Mouse (Mus musculus): ENCODE data around the gene Tmem229b.
A peak's percentile ranks its signal among the peaks of the same experiment; 100 is the strongest.
"Not testable (repeated sequence)": the region's sequence is repeated elsewhere in the genome, so short reads cannot be mapped to it uniquely, and the experiment has no call there.

Gene Tmem229b

DNA sequence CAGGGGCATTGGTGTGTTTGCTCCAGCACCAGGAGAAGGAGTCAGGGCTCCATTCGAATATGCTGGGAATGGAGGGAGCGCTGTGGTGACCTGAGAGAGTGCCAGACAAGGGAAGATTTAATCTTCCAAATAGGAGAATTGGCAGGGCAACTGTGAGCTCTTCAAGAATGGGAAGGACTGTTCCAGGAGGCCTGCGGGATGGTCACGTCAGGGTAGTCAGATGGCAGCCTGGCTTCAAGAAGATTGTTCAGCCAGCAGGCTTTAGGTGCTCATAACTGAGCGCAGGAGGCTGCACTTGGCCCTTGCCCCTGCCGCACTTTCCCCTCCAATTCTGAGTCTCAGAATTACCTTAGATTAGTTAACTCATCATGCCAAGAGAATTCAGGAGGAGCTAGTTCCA lies 64.5 kb downstream of the Tmem229b start:
- no peak for DNase-seq

DNA sequence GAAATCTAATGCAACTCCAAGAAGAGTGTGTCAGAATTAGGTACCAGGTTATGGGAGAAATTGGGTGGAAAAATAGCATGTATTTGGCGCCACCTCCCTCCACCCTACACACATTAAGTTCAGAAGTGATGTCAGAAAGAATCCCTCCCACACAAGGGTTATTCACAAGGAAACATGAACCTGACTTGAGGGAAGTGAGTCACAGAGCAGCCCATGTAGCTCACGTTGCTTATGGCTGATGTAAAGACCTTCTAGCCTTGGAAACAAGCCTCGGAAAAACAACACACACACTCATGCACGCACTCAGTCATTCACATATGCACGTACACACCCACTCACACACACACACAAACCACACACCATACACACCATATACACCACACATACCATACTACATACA lies 67.3 kb downstream of the Tmem229b start:
- no peak for DNase-seq

DNA sequence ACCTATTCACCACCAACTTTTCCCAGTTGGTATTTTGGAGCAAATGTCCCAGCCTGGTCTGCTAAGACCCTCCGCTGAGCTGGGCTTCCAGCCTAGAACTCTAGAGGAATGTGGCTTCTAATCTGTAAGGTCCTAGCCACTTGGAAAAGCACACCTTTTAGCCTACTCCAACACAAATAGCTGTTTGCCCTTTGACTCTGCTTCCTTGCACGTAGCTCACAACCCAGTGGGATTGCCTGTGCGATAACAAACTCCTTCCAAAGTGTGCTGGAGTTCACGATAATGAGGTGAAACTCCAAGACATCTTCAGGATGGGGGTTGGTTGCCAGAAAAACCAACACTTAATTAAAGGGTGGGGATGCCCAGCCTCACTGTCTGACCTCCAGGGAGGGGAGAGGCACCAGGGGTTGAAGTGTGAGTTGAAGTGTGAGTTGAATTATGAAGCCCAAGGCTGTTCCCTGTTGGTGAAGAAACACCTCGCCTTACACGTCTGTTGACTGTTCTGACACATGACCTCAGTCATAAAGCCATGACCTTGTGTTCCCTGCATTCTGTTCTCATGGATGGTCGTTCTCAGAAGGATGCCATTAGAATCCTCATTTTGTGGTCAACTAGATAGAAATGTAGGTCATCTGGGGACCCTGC lies 67.9 kb downstream of the Tmem229b start:
- no peak for DNase-seq

- DNase-seq, result no peak
Measured at GRCm38 (mm10) chr12:78936494-78936893, 70.9 kb downstream of the Tmem229b start.

DNA sequence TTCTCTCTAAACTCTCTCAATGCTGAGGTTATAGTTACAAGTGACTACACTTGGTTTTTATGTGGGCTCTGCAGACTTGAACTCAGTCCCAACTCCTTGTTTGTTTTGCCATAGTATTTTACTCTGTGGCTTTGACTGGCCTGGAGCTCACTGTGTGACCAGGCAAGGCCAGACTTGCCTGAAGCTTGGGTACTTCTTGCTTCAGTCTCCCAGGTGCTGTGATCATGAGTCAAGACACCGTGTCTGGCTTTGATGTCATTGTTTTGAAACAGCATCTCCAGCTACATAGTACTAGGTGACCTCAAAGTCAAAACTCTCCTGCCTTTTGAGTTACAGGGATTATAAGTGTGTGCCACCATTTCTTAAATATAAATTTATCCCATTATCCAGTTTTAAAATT lies 77.5 kb downstream of the Tmem229b start:
- no peak for DNase-seq

DNA sequence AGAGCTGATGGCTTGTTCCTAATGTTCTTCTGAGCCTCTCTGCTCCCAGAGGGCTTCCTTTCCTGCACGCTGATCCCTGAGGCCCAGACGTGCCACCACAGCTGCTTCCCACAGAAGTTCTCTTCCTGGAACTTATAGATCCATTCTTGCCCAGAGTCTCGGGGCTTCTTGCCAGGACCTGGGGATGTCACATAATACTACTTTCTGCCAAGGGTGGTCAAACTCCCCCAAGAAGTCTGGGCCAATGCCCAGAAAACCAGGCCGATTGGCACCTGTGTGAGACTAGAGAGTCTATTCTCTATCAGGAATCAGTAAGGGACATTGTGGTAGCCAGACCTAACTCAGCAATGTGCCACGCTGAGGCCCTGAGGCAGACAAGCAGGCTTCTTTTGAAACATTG lies 80.1 kb downstream of the Tmem229b start:
- no peak for DNase-seq

GRCm38 (mm10) chr12:78923539-78924189 lies 83.8 kb downstream of the Tmem229b start:
- DNase-seq, result peak; percentile 13

- DNase-seq, result not testable (repeated sequence)
Measured at GRCm38 (mm10) chr12:78922977-78923376, 84.5 kb downstream of the Tmem229b start.

DNA sequence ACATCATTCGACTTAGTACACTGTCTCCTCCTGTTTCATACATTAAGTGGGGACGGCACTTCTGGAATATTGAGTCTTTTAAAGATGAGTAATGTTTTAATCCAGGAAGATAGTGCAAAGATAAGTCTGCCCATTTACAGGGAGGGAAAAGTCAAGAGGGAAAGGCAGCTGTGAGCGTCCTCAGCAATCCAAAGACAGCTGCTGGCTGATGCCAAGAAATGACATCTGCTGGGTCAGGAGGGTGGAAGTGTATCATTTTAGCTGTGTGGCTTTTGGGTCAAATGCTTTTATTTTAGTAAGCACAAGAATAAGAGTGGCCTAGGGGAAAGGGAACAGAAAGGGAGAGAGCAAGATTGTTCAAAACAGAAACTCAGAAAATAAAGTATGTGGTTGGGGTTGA lies 85.4 kb downstream of the Tmem229b start:
- DNase-seq, result no peak

DNA sequence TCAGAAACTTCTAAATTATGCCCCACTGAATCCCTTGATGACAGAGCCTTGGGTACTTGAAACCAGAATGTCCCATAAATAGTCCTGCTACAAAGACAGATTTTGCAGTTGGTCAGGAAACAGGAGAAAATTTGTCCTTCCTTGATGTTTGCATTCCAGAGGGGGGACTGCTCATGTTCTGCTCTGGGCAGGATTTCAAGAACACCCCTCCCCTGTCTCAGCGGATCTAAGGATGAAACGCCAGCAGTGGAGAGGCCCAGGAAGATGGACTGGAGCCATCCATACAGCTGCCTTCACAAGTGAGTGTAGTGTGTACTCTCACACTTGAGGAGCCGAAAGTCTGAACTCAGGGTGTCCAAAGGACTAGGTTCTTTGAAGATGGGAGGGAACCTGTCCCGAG lies 86.0 kb downstream of the Tmem229b start:
- DNase-seq, result no peak

- peak; percentile 81 for DNase-seq
Measured at GRCm38 (mm10) chr12:78919079-78919712, 88.2 kb downstream of the Tmem229b start.

DNA sequence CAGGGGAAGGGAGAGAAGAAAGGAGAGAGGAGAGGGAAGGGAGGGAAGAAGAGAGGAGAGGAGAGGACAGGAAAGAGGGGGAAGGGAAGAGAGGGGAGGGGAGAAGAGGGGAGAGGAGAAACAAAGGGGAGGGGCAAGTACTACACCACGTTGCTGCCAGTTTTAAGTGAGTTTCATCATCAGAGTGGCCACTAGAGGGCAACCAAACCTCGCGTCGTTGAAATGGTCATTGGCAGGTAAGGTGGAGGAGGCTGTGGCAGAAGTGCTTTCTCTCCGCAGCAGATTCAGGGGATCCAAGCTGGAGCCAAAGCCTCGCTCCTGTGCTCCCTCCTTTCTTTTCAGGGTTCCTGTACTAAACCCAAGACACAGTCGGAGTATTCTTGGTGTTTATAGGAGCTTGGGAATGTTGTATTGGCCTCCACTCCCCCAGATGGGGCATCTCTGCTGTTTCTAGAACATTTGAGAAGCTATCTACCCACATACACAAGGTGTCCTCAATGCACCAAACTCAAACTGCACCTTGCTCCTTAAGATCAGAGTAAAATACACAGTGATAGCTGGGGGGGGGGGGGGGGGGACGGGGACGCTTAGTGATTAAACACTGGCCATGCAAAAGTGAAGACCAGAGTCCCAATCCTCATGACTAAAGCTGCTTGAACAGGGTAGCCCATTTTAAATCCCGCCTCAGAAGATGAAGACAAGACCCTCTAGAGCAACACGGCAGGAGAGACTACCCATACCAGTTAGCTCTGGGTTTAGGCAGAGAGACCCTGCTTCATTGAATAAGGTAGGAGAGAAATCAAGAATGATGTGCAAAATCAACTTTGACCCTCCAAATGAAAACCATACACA lies 89.0 kb downstream of the Tmem229b start:
- DNase-seq, result peak; percentile 88

DNA sequence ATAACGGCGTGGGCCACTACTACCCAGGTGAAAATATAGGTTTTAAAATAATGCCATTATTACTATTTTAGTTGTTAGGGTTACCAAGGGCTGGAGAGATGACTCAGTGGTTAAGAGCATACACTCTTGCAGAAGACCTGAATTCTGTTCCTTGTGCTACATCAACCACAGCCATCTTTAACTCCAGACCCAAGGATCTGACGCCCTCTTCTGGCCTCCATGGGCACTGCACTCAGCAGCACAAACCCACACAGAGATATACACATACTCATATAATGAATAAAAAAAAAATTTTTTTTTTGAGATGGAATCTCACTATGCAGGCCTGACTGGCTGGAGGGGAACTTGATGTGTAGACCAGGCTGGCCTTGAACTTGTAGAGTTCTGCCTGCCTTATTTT lies 91.1 kb downstream of the Tmem229b start:
- DNase-seq, result no peak

DNA sequence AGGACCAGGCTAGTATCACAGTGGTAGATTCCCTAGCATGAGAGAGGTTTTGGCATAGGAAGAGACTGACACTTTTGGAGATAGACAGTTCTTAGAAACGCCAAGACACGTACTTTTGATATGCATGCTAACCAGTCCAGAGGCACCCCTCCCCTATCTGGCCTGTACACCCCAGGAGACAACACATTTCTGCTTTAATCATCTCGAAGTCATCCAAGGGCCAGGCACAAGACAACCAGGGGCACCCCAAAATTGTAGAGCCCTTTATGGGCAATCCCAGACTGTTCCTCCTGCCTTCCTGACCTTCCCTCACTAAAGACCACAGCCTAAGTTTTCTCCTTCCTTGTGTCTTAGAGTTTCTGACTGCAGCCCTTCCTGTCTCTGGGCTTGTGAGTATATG lies 91.9 kb downstream of the Tmem229b start:
- no peak for DNase-seq

- DNase-seq, result no peak
Measured at GRCm38 (mm10) chr12:78914458-78914857, 93.0 kb downstream of the Tmem229b start.

Measured in right cerebral cortex, adult 18-20 months (tissue).